17 mouse cellular contexts compared by ENCODE assay signal in the genomic region with DNA sequence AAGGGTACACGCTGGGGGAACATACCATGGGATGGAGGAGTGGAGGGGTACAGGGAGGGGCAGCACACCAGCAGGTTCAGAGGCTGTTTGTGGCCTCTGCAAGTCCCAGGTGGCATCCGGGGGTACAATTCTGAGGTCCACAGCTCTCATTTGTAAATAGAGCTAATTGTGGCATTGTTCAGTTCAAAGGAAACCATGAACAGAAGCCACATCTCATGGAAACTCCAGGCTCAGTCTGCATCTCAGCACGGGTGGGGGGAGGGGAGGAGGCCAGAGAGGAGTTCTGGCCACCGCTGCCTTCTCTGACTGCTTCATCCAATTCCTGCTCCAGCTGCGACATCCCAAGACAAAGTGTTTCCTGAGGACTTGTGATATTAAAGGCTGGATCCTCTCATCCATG.
"Had no signal": no experiment of that assay in that cellular context is flagged by ENCODE, and none has a peak within 500 bp of the region (broad histone marks: within the 10 kb centered on the region; RNA-seq: fewer than 3 reads in every experiment).

No protein-coding gene starts in this region.

- H3K4me2 ChIP-seq: liver, embryonic 13.5 days; midbrain, embryonic 11.5 days; midbrain, embryonic 15.5 days; neural tube, embryonic 15.5 days had no signal

- H3K27me3 ChIP-seq: liver, embryonic 13.5 days; midbrain, embryonic 15.5 days; neural tube, embryonic 15.5 days had no signal

- H3K36me3 ChIP-seq: liver, embryonic 13.5 days; midbrain, embryonic 15.5 days; neural tube, embryonic 15.5 days had no signal

- ATAC-seq: midbrain, embryonic 15.5 days had no signal

- H3K27ac ChIP-seq: kidney, postnatal 0 days; left cerebral cortex, adult 2 months; liver, embryonic 13.5 days; midbrain, embryonic 15.5 days; neural tube, embryonic 15.5 days had no signal

- H3K4me1 ChIP-seq: liver, embryonic 13.5 days; midbrain, embryonic 15.5 days had no signal

- H3K9ac ChIP-seq: liver, embryonic 13.5 days; midbrain, embryonic 15.5 days; neural tube, embryonic 15.5 days had no signal

- H3K9me3 ChIP-seq: liver, embryonic 13.5 days; midbrain, embryonic 15.5 days; neural tube, embryonic 15.5 days had no signal

- H3K4me3 ChIP-seq: left cerebral cortex, adult 2 months; liver, embryonic 13.5 days; midbrain, embryonic 15.5 days; myocyte; neural tube, embryonic 15.5 days had no signal

- DNase-seq: kidney, adult 18-20 months; layer of hippocampus, postnatal 36 days; liver, embryonic 13.5 days; lung, adult 2 months; lung, postnatal 14 days; lung, postnatal 4 days; retina, postnatal 1 day; right cerebral cortex, postnatal 25 days; spleen, adult 18-20 months; thymus, adult 18-20 months; thymus, postnatal 14 days had no signal
